Mouse (Mus musculus) cerebellum, postnatal 10 days (tissue): Measurements from ENCODE around the gene Eif5a.
"Not testable (repeated sequence)": the region's sequence is repeated elsewhere in the genome, so short reads cannot be mapped to it uniquely, and the experiment has no call there.

Experiments used
- DNase-seq, 2 experiments: peaks; one replicate each; pipeline ENCODE4 v3.0.0; 2021; ENCODE audit warnings: mixed read lengths in 2 of 2

The Eif5a gene

GRCm38 (mm10) chr11:69921114-69922011 lies at the start of gene Eif5a:
Gene Eif5a (minus strand): TSS chr11:69921958.
- peak; percentile 100 for DNase-seq

GRCm38 (mm10) chr11:69970775-69971174 lies 49.0 kb upstream of the Eif5a start:
- DNase-seq, result no peak

- no peak for DNase-seq
Measured at GRCm38 (mm10) chr11:69970222-69970621, 48.5 kb upstream of the Eif5a start.

- DNase-seq, result no peak
Measured at GRCm38 (mm10) chr11:69968793-69969192, 47.0 kb upstream of the Eif5a start.

GRCm38 (mm10) chr11:69966860-69967517 lies 45.2 kb upstream of the Eif5a start:
- no peak for DNase-seq

- peak; percentile 36 to 44 for DNase-seq
Measured at GRCm38 (mm10) chr11:69966006-69966859, 44.5 kb upstream of the Eif5a start.

- DNase-seq, result no peak
Measured at GRCm38 (mm10) chr11:69965271-69966005, 43.7 kb upstream of the Eif5a start.

- DNase-seq, result no peak
Measured at GRCm38 (mm10) chr11:69964650-69965270, 43.0 kb upstream of the Eif5a start, which contains the start of gene Cldn7. Gene Cldn7 (plus strand): TSS chr11:69964779.

- no peak for DNase-seq
Measured at GRCm38 (mm10) chr11:69961841-69962240, 40.1 kb upstream of the Eif5a start.

GRCm38 (mm10) chr11:69960616-69961015 lies 38.9 kb upstream of the Eif5a start:
- no peak for DNase-seq

- no peak for DNase-seq
Measured at GRCm38 (mm10) chr11:69956218-69956617, 34.5 kb upstream of the Eif5a start.

GRCm38 (mm10) chr11:69955618-69956017 lies 33.9 kb upstream of the Eif5a start:
- not testable (repeated sequence) for DNase-seq

- DNase-seq, result no peak
Measured at GRCm38 (mm10) chr11:69953267-69953915, 31.6 kb upstream of the Eif5a start.

GRCm38 (mm10) chr11:69952274-69952673 lies 30.5 kb upstream of the Eif5a start:
- DNase-seq, result no peak

GRCm38 (mm10) chr11:69950807-69951459 lies 29.2 kb upstream of the Eif5a start:
- DNase-seq, result no peak

- DNase-seq, result peak; percentile 92 to 96
Measured at GRCm38 (mm10) chr11:69948763-69949150, 27.0 kb upstream of the Eif5a start.

- DNase-seq, result peak; percentile 94 to 96
Measured at GRCm38 (mm10) chr11:69948066-69948762, 26.5 kb upstream of the Eif5a start, which contains the start of gene Slc2a4. Gene Slc2a4 (minus strand): TSS chr11:69948188.

- DNase-seq, result peak; percentile 58 to 62
Measured at GRCm38 (mm10) chr11:69947337-69948065, 25.7 kb upstream of the Eif5a start.
